Mouse (Mus musculus): ENCODE results near the gene Far1.

Gene Far1

GRCm38 (mm10) chr7:113513286-113513962, at the start of gene Far1:
Gene Far1 (plus strand): TSS chr7:113513834.
- peak; percentile 91 to 95 for DNase-seq

- DNase-seq = no peak
Observed at GRCm38 (mm10) chr7:113468345-113468744, 45.3 kb upstream of the Far1 start.

- DNase-seq = no peak
Observed at GRCm38 (mm10) chr7:113470671-113471070, 43.0 kb upstream of the Far1 start.

GRCm38 (mm10) chr7:113471653-113472052, 42.0 kb upstream of the Far1 start:
- DNase-seq = no peak

- no peak for DNase-seq
Observed at GRCm38 (mm10) chr7:113495792-113496191, 17.8 kb upstream of the Far1 start.

- DNase-seq = no peak
Observed at GRCm38 (mm10) chr7:113498413-113498812, 15.2 kb upstream of the Far1 start.

GRCm38 (mm10) chr7:113499821-113500220, 13.8 kb upstream of the Far1 start:
- no peak for DNase-seq

GRCm38 (mm10) chr7:113502453-113502852, 11.2 kb upstream of the Far1 start:
- DNase-seq = no peak

GRCm38 (mm10) chr7:113505047-113505446, 8.6 kb upstream of the Far1 start:
- DNase-seq = no peak

GRCm38 (mm10) chr7:113505516-113506045, 8.1 kb upstream of the Far1 start:
- DNase-seq = no peak

- DNase-seq = no peak
Observed at GRCm38 (mm10) chr7:113507846-113508245, 5.8 kb upstream of the Far1 start.

- no peak for DNase-seq
Observed at GRCm38 (mm10) chr7:113511396-113511795, 2.2 kb upstream of the Far1 start.

- DNase-seq = no peak
Observed at GRCm38 (mm10) chr7:113512527-113513285, 928 bp upstream of the Far1 start.

- no peak for DNase-seq
Observed at GRCm38 (mm10) chr7:113513963-113514649, 472 bp downstream of the Far1 start.

GRCm38 (mm10) chr7:113515831-113516230, 2.2 kb downstream of the Far1 start:
- no peak for DNase-seq

GRCm38 (mm10) chr7:113518419-113518818, 4.8 kb downstream of the Far1 start:
- DNase-seq = no peak

- no peak for DNase-seq
Observed at GRCm38 (mm10) chr7:113518961-113519360, 5.3 kb downstream of the Far1 start.

GRCm38 (mm10) chr7:113543158-113543557, 29.5 kb downstream of the Far1 start:
- DNase-seq = no peak

GRCm38 (mm10) chr7:113551742-113552463, 38.3 kb downstream of the Far1 start:
- no peak for DNase-seq

GRCm38 (mm10) chr7:113552508-113552907, 38.9 kb downstream of the Far1 start:
- no peak for DNase-seq

GRCm38 (mm10) chr7:113556138-113556537, 42.5 kb downstream of the Far1 start:
- DNase-seq = no peak

- no peak for DNase-seq
Observed at GRCm38 (mm10) chr7:113566892-113567291, 53.3 kb downstream of the Far1 start.

GRCm38 (mm10) chr7:113571121-113571520, 57.5 kb downstream of the Far1 start:
- DNase-seq = no peak

Data from spleen, adult 18-20 months (tissue).